Mouse (Mus musculus): ENCODE data around the gene Myb. TPM values are rescaled to one million over a fixed set of nuclear protein-coding genes. Genes with fewer than 3 reads are reported as not detected.

The Myb gene
- total and polyA plus RNA-seq, 3 experiments = 133 to 245 (median 155) TPM

GRCm38 (mm10) chr10:21102689-21103088, 58.1 kb downstream of the Myb start (continued):
- TF ChIP-seq EP300 (IDR thresholded peaks at IDR 0.05; ENCODE audit: low read depth in 1 of 2, low read length in 2 of 2) = no peak

GRCm38 (mm10) chr10:21101948-21102347, 58.8 kb downstream of the Myb start:
- no peaks in the 10 kb centered on the region for H3K9me3 ChIP-seq (replicated peaks; ENCODE audit: insufficient read depth, low read length)
- H3K27ac ChIP-seq (ENCODE audit: control insufficient read depth, low read depth, low read length) = no peak overlapping the region
- no peaks in the 10 kb centered on the region for H3K27me3 ChIP-seq (ENCODE audit: control insufficient read depth in 1 of 2, insufficient read depth in 2 of 2, low read length in 2 of 2)
- DNase-seq (ENCODE audit: low read depth, low spot score) = no peak
- H3K36me3 ChIP-seq (ENCODE audit: control insufficient read depth in 1 of 2, insufficient read depth in 2 of 2, low read length in 2 of 2) = no peaks in the 10 kb centered on the region
- H3K79me2 ChIP-seq (ENCODE audit: control insufficient read depth, insufficient read depth, low read length, poor library complexity) = no peaks in the 10 kb centered on the region
- no peak overlapping the region for H3K9ac ChIP-seq (ENCODE audit: control insufficient read depth, low read depth, low read length, poor library complexity, severe bottlenecking)
- no peak overlapping the region for H3K4me3 ChIP-seq (ENCODE audit: control insufficient read depth in 1 of 2, insufficient read depth in 1 of 2, low read depth in 2 of 2, low read length in 2 of 2)
- no peak for TF ChIP-seq EP300 (IDR thresholded peaks at IDR 0.05; ENCODE audit: low read depth in 1 of 2, low read length in 2 of 2)
- TF ChIP-seq RAD21 (IDR thresholded peaks at IDR 0.05; ENCODE audit: low read depth, low read length) = no peak
- no peak for TF ChIP-seq HCFC1 (IDR thresholded peaks at IDR 0.05; ENCODE audit: low read depth, low read length)
- no peak for TF ChIP-seq BHLHE40 (IDR thresholded peaks at IDR 0.05; ENCODE audit: borderline replicate concordance, low read depth, low read length)
- TF ChIP-seq MAFK (IDR thresholded peaks at IDR 0.05; ENCODE audit: borderline replicate concordance, low read depth, low read length) = no peak
- TF ChIP-seq RCOR1 (IDR thresholded peaks at IDR 0.05; ENCODE audit: low read depth, low read length) = no peak
- no peak for TF ChIP-seq MAX (IDR thresholded peaks at IDR 0.05; ENCODE audit: low read length)
- TF ChIP-seq TBP (IDR thresholded peaks at IDR 0.05; ENCODE audit: low read depth, low read length) = no peak
- TF ChIP-seq NRF1 (IDR thresholded peaks at IDR 0.05; ENCODE audit: insufficient read depth, low read depth, low read length, poor library complexity, severe bottlenecking) = no peak
- no peak for TF ChIP-seq MYB (IDR thresholded peaks at IDR 0.05; ENCODE audit: low read depth, low read length)
- TF ChIP-seq GABPA (IDR thresholded peaks at IDR 0.05; ENCODE audit: low read depth, low read length) = no peak
- TF ChIP-seq SMC3 (IDR thresholded peaks at IDR 0.05; ENCODE audit: low read depth, low read length) = no peak
- no peak for TF ChIP-seq MXI1 (IDR thresholded peaks at IDR 0.05; ENCODE audit: low read depth, low read length)
- no peak for TF ChIP-seq KAT2A (conservative IDR thresholded peaks at IDR 0.05; ENCODE audit: low read depth, low read length)
- TF ChIP-seq ZMIZ1 (IDR thresholded peaks at IDR 0.05; ENCODE audit: low read depth, low read length) = no peak
- no peak for TF ChIP-seq CHD2 (IDR thresholded peaks at IDR 0.05; ENCODE audit: low read length)
- no peaks in the 10 kb centered on the region for H3K4me1 ChIP-seq (ENCODE audit: control insufficient read depth in 1 of 2, insufficient read depth in 2 of 2, low read length in 2 of 2)

GRCm38 (mm10) chr10:21100646-21101249, 60.0 kb downstream of the Myb start:
- TF ChIP-seq MAZ (IDR thresholded peaks at IDR 0.05; ENCODE audit: low read depth, low read length) = no peak
- TF ChIP-seq NELFE (IDR thresholded peaks at IDR 0.05; ENCODE audit: low read depth, low read length) = no peak
- TF ChIP-seq MAX (IDR thresholded peaks at IDR 0.05; ENCODE audit: low read length) = no peak
- no peaks in the 10 kb centered on the region for H3K4me1 ChIP-seq (ENCODE audit: control insufficient read depth in 1 of 2, insufficient read depth in 2 of 2, low read length in 2 of 2)
- H3K9me3 ChIP-seq (replicated peaks; ENCODE audit: insufficient read depth, low read length) = no peaks in the 10 kb centered on the region
- H3K4me3 ChIP-seq (ENCODE audit: control insufficient read depth in 1 of 2, insufficient read depth in 1 of 2, low read depth in 2 of 2, low read length in 2 of 2) = no peak overlapping the region
- no peaks in the 10 kb centered on the region for H3K27me3 ChIP-seq (ENCODE audit: control insufficient read depth in 1 of 2, insufficient read depth in 2 of 2, low read length in 2 of 2)
- H3K9ac ChIP-seq (ENCODE audit: control insufficient read depth, low read depth, low read length, poor library complexity, severe bottlenecking) = no peak overlapping the region
- no peak for DNase-seq (ENCODE audit: low read depth, low spot score)
- no peak overlapping the region for H3K27ac ChIP-seq (ENCODE audit: control insufficient read depth, low read depth, low read length)
- H3K79me2 ChIP-seq (ENCODE audit: control insufficient read depth, insufficient read depth, low read length, poor library complexity) = no peaks in the 10 kb centered on the region
- H3K36me3 ChIP-seq (ENCODE audit: control insufficient read depth in 1 of 2, insufficient read depth in 2 of 2, low read length in 2 of 2) = no peaks in the 10 kb centered on the region

All from MEL (cell line).